Mouse (Mus musculus) kidney, postnatal 10 days (tissue): ENCODE results near the gene Dnaja3.
"Not testable (repeated sequence)": the region's sequence is repeated elsewhere in the genome, so short reads cannot be mapped to it uniquely, and the experiment has no call there.

Experiments used
- DNase-seq: peaks from one replicate; pipeline ENCODE4 v3.0.0; 2021; ENCODE audit warnings: mixed read lengths

Gene Dnaja3

DNA sequence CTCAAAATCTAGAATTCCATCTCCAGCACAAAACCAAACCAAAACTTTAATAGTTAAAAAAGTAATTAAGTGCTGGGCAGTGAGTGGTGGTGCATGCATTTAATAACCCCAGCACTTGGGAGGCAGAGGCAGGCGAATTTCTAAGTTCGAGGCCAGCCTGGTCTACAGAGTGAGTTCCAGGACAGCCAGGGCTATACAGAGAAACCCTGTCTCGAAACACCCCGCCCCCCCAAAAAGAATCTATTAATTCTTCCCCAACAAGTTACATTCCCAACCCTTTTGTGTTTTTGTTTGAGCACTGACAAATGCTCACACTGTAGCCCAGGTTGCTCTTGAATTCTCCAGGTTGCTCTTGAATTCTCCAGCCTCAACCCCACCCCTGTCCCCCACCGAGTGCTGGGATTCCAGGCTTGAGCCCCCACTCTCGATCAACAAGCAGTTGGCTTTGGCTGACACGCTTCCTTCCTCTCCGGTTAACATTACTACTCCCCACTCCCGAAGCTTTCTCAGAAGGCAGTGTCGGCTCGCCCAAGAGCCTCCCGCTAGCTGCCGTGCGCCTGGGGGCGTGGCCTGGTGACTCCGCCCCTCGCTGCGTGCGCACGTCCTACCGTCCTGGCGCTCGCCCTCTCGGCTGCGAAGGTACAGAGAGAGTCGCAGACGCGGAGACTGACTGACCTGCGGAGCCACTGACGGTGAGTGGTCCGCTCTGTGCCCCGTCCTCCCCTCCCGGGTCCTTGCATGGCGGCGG is 86.2 kb downstream of the Dnaja3 start, which contains the start of gene Hmox2:
Hmox2 (plus strand) TSS at position 582 of the 748 bp plus-strand sequence.
- DNase-seq: peak; percentile 97

DNA sequence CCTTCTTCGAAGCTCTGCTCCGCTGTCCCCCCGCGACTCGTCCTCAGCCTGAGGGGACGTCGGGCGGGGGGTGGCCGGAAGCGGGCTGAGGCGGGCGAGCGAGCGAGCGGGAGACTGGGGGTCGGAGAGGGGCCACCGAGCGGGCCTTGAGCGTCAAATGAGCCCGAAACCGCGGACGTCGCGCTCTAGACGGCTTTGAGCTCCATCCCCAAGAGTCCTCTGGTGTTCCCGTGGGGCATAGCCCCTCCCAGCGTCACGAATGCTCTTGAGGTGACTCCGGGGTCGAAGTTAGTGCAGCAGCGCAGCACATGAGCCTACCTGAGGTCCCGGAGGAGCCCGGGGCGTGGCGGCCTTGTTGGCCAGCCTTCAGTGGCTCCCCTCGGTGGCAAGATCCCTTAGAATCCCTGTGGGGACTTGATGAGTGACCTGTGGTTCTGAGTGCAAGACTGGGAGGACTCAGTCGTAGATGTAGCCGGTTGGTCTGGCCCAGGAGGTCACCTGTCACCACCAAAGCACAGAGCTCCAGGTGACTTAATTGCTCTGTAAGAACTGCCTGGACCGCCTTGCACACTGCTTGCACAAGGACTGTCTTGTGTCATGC is 86.8 kb downstream of the Dnaja3 start:
- DNase-seq: no peak

DNA sequence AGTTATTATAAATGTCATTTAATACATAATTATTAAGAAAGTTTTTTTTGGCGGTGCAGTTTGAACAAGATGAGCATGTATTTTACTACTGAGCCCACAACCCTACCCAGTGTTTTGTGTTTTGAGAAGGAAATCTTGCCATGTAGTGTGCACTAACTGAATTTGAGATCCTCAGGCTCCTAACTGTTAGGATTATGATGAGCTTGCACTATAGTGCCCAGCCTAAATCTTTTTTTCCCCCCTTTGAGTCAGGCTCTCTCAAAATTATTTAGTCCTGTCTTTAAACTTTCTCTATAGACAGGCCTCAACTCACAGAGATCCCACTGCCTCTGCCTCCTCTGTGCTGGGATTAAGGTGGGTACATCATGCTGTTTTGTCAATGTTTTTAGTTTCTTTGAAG is 87.7 kb downstream of the Dnaja3 start:
- no peak for DNase-seq

DNA sequence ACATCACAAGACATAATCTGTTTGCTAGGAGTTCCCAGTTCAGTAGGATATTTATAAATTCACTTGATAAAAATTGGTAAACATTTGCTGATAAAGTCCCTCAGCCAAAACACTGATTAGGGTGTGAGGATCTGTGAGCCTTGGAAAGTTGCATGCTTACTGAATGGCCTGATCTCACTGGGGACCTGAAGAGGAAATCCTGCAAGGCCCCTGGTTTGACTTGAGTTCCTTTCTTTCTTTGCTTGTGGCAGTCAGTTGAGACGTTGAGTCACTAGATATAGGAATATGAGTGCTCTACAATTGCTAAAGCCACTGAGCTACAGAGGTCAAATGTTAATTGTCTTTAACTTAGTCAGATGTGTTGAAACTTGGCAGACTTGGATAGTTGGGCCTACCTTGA is 88.2 kb downstream of the Dnaja3 start:
- DNase-seq: no peak

DNA sequence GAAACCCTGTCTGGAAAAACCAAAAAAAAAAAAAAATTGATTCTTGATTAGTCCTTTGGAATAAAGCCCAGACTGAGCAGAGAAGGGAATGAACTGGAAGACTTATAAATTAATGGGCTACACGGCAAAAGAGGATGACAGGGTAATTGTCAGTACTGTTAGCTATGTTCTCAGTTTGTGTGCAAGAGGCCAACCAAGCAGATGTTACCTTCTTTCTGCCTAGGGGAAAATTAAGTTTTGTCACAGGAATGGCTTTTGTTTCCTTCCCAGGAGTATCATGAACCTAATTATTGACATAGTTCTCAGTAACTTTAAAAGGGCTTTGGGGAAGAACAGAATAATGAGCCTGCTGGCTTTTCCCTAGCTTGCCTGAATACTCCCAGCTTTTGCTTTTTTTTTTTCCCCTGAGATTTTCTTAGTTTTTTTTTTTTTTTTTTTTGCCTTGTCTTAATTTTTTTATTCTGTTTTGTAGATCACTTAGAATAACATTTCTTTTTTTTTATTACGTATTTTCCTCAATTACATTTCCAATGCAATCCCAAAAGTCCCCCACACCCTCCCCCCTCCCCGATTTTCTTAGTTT is 91.1 kb downstream of the Dnaja3 start:
- no peak for DNase-seq

DNA sequence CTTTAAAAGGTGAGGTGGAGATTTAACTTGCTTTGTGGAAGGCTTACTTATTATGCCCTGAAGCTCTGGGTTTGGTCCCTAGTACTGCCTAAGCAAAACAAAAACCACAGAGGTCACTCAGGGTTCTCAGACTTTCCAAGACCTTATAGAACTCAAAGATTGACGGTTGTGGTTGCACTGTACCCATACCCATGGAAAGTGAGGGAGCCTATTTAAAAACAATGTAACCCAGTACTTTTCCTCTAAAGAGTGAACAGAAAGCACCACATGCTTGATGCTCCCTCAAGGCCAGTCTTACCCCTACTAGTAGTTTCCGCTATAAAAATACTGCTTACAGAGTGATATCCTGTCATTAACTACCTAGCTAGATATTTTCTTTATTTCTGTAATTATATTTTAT is 96.5 kb downstream of the Dnaja3 start:
- DNase-seq: no peak

DNA sequence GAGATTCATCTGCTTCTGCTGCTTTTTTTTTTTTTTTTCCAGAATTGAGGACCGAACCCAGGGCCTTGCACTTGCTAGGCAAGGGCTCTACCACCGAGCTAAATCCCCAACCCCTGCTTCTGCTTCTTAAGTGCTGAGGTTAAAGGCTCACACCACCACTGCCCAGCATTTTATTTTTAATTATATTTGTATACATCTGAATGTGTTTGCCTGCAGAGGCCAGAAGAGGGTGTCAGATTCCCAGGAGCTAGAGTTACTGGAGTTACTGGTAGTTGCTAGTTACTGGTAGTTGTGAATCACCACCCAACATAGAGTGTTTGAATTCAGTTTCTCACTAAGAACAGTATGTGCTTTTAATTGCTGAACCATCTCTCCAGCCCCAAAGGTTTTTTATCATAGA is 100.2 kb downstream of the Dnaja3 start:
- DNase-seq: no peak

DNA sequence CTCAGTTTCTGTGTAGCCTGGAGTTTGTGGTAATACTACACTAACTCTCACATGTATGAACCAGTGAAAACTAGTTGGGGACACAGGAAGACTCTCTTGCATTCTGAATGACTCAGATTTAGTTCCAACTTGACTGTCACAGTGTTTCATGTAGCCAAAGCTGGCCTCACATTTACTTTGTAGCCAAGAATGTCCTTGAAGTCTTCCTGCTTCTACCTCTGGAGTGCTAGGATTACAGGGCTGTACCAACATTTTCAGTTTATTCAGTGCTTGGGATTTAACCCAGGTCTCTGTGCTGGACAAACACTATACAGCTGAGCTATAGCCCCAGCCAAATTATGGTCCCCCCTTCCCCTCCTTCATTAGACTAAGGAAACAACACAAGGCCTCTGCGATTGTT is 102.4 kb downstream of the Dnaja3 start:
- no peak for DNase-seq

DNA sequence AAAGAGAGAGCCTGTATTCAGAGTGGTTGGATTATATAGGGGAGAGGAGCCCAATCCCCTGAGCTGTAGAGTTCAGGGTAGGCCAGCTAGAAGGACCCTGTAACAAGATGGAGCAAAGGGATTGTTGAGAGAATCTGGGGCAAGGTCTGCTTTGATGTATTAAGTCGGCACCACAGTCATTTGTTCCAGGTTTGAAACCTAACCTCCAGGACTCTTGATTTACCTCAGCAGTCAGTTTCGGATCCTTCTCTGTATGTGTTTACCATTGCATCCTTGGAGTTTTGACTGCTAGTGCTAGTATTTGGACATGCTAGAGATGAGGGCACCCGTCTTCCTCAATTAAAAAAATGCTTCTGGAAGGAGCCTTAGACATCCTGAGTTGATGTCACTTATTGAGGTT is 112.4 kb downstream of the Dnaja3 start:
- no peak for DNase-seq

DNA sequence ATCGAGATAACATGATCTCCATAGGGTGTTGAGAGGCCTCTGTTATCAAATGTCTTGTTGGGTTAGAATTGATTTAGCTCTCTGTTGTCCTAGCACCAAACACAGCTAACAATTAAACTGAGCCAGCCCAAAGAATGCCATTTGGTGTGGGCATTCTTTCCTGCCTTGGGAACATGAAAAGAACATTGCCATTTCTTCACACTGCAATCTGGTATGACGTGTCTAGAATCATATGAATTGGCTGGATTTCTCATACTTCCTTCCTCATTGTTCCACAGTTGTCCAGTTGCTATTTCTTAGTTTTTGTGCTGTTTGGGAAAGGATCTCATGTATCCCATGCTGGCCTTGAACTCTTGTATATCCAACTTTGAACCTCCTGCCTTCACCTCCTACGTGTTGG is 114.3 kb downstream of the Dnaja3 start:
- no peak for DNase-seq

DNA sequence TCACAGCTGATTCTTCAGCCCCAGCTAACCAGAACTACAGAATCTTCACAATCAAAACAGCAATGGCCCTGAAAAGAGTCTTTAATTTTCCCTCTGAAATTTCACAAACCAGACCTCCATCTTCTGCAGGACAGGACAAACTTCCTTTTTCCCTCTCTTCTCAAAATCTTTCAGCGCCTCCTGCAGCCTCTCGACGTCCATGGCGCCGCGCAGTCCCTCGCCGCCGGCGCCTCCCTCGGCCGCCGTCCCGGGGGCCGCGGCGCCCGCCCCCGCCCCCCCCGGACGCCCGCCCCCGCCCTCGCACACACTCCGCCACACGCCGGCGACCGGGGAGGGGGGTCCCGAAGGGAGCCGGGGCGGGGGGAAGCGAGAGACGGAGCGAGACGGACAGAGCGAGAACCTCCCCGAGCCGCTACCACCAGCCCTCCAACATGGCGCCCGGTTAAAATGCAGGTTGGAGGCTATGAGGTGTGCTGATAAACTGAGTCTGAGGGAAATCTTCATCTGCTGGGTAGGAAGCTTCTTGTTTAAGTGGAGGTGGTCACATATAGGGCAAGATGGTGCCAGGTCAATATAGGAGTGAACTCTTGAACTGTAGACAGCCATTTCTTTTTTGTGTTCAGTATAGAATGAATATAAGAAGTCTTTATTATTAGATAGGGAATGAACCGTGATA is 117.0 kb downstream of the Dnaja3 start:
- DNase-seq: not testable (repeated sequence)
